Mouse (Mus musculus) liver, embryonic 11.5 days (tissue): ENCODE measurements around the gene Ddx17. TPM values are rescaled to one million over a fixed set of nuclear protein-coding genes. Genes with fewer than 3 reads are reported as not detected.

Source experiments
- ATAC-seq: fragments of 200-750 bp; cut with Nextera tagmentation; replicated peaks from 2 replicates; pipeline ENCODE4 v1.8.0; 2017; ENCODE audit warnings: moderate number of reproducible peaks, mild to moderate bottlenecking, moderate TSS enrichment, moderate library complexity; ENCODE audit not compliant: low FRiP score
- DNase-seq: peaks from one replicate; pipeline ENCODE4 v3.0.0-alpha.2; 2017; ENCODE audit warnings: low spot score
- H3K27ac ChIP-seq: fragments of 300-500 bp; sonication (generic); 2 replicates; pipeline ENCODE4 v1.5.1; 2014; ENCODE audit warnings: mild to moderate bottlenecking, low read depth, low read length, control low read depth
- H3K27me3 ChIP-seq: fragments of 300-500 bp; sonication (generic); replicated peaks from 2 replicates; pipeline ENCODE4 v1.6.1; 2014; ENCODE audit warnings: low read length, mixed read lengths; ENCODE audit not compliant: control insufficient read depth, insufficient read depth
- H3K36me3 ChIP-seq: fragments of 300-500 bp; sonication (generic); 2 replicates; pipeline ENCODE4 v1.6.1; 2014; ENCODE audit warnings: mild to moderate bottlenecking, low read length, moderate library complexity, mixed read lengths; ENCODE audit not compliant: control insufficient read depth, insufficient read depth
- H3K4me1 ChIP-seq: fragments of 300-500 bp; sonication (generic); replicated peaks from 2 replicates; pipeline ENCODE4 v1.6.1; 2014; ENCODE audit warnings: low read length, mixed read lengths; ENCODE audit not compliant: control insufficient read depth, insufficient read depth
- H3K4me2 ChIP-seq: fragments of 300-500 bp; sonication (generic); 2 replicates; pipeline ENCODE4 v1.6.1; 2014; ENCODE audit warnings: mild to moderate bottlenecking, control low read depth, moderate library complexity
- H3K4me3 ChIP-seq: fragments of 300-500 bp; sonication (generic); 2 replicates; pipeline ENCODE4 v1.5.1; 2014; ENCODE audit warnings: low read depth, low read length, control low read depth
- H3K9ac ChIP-seq: fragments of 300-500 bp; sonication (generic); 2 replicates; pipeline ENCODE4 v1.6.1; 2014; ENCODE audit warnings: low read depth, low read length, control low read depth
- H3K9me3 ChIP-seq: fragments of 300-500 bp; sonication (generic); 2 replicates; pipeline ENCODE4 v1.6.1; 2016; ENCODE audit warnings: low read length, inconsistent platforms, mixed read lengths; ENCODE audit not compliant: control insufficient read depth
- WGBS: fragments of 180-500 bp; shearing (Covaris S2); extraction: QIAGEN DNeasy Blood & Tissue Kit; methylation state at CpG from one replicate; pipeline ENCODE4 v1.1.7; 2014; 5-methylcytosine and 5-hydroxymethylcytosine counted together
- polyA plus RNA-seq: library from polyadenylated mRNA; unstranded; fragments of >200 nt; fragmentation: Nextera tagmentation; extraction: Ambion mirVana; gene quantifications from 2 replicates; pipeline ENCODE4 v1.2.1, GENCODE M21; 2014

Gene Ddx17
- polyA plus RNA-seq, 1 experiment from 2014 or later, result 54.2 TPM

DNA sequence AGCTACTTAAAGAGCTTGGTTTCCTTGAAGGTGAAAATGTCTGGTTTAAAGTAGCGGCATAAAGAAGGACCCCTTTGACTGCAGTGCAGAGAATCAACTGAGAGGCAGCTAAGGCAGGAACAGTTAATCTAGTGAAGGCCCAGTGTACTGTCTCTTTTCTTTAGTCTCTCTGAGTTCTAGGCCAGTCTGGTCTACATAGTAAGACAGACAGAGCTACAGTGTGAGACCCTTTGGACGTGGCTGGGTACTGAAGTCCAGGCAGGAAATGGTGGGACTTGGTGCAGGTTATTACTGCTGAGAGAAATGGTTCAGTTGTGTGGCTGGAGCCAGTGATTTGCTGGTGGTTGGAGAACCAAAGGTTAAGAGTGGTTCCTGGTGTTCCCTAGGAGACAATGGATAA lies 1.7 kb upstream of the Ddx17 start:
- DNase-seq (no peak), ATAC-seq (no peak)
- WGBS, result 91% methylated on average over 2 of the region's 2 CpGs
- H3K9me3 ChIP-seq, result no peaks in the 10 kb centered on the region
- peaks cover 8% of the 10 kb centered on the region; the same call in 1 of the 2 replicates for H3K27me3 ChIP-seq
- peaks cover 2% of the 10 kb centered on the region; the same call in 1 of the 2 replicates for H3K36me3 ChIP-seq
- H3K27ac ChIP-seq, result no peak overlapping the region
- no peak overlapping the region for H3K4me2 ChIP-seq
- no peak overlapping the region for H3K9ac ChIP-seq
- peaks cover 17% of the 10 kb centered on the region for H3K4me1 ChIP-seq
- no peak overlapping the region for H3K4me3 ChIP-seq

DNA sequence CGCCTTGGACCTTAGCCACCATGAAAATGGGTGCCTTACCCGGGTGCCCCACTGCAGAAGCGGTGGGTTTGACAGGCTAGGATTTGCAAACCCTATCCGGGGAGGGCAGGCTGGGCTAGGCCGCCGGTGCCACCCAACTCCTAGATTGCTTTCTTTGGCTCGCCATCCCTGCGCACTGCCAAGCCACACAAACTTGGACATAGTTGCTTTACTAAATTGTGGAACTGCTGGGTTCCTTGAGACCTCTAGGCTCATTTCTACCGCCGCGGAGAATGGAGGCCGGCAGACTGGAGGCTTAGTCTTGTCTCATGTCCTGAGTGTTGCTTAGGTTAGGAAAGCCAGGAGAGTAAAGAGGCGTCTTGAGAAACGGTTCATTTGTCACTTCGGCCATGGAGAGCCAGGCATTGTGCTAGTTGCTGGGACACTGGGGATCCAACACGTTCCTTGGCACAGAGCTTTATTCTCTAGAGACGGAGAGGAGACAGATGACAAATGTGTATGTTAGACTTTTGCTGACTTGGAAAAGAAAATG lies 814 bp upstream of the Ddx17 start:
- Histone ChIP-seq H3K4me2 (peak overlapping the region; percentile 94), H3K36me3 (peaks cover 10% of the 10 kb centered on the region), H3K4me3 (peak overlapping the region; percentile 93), H3K9ac (peak overlapping the region; percentile 99), H3K4me1 (peaks cover 17% of the 10 kb centered on the region), H3K27ac (peak overlapping the region; percentile 96), H3K27me3 (peaks cover 8% of the 10 kb centered on the region; the same call in 1 of the 2 replicates), H3K9me3 (no peaks in the 10 kb centered on the region)
- DNase-seq (no peak), ATAC-seq (0 out of 2 replicates have a peak, but pooled peaks have one; percentile 5)
- 80% methylated on average over 17 of the region's 17 CpGs for WGBS

DNA sequence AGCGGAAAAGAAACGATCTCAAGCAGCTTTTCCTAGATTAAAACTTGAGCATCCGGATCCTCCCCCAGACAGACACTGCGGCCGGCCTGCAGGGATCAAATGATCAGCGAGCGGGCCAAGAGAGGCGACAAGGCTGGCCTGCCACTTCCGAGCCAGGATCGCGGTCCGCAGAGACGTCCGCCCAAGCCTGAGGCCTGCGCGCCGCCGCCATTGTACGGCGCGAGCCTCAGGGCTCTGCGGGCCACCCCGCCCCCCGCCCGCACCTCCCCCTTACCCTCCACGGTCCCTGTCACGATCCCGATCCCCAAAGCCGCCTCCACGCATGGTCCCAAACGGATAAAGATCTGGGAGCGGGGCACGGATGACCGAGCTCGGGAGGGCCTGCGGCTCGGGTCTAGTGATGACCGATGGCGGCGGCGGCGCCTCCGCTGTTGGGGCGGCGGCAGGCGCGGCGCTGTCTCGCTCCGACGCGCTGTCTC lies 581 bp downstream of the Ddx17 start:
- ATAC-seq (peak; percentile 66), DNase-seq (no peak)

DNA sequence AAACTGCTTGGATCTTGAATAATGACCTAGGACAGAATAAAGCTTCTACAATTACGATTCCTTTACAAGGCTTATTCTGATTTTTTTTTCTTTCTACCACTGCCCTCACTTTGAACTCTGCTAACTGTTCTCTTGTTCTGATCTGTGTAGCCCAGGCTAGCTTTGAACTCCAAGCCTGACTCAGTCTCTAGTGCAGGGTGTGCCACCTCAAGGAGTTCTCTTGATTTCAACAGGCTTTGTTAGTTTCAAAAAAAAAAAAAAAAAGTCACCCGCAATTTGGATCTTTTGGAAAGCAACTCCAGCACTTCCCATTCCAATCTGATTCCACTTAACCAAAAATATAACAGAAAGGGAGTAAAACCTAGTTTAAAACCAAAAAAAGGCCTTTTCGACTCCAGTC lies 1.0 kb downstream of the Ddx17 start:
- H3K4me2 ChIP-seq, result peak overlapping the region; percentile 94
- no peak for DNase-seq
- peaks cover 23% of the 10 kb centered on the region for H3K36me3 ChIP-seq
- H3K4me1 ChIP-seq, result peaks cover 17% of the 10 kb centered on the region
- peak overlapping the region; percentile 93 for H3K4me3 ChIP-seq
- 5% methylated on average over 3 of the region's 3 CpGs for WGBS
- H3K9me3 ChIP-seq, result no peaks in the 10 kb centered on the region
- H3K27me3 ChIP-seq, result 0 out of 2 replicates have a peak, but pooled peaks cover 3% of the 10 kb centered on the region
- H3K9ac ChIP-seq, result peak overlapping the region; percentile 99
- H3K27ac ChIP-seq, result peak overlapping the region; percentile 96
- no peak for ATAC-seq

More for the DNA sequence above, 581 bp downstream of the Ddx17 start:
- no peaks in the 10 kb centered on the region for H3K9me3 ChIP-seq
- H3K27ac ChIP-seq, result peak overlapping the region; percentile 96
- under 1% methylated on average over 52 of the region's 52 CpGs for WGBS
- H3K4me3 ChIP-seq, result peak overlapping the region; percentile 93
- peaks cover 17% of the 10 kb centered on the region for H3K4me1 ChIP-seq
- peak overlapping the region; percentile 99 for H3K9ac ChIP-seq
- H3K36me3 ChIP-seq, result peaks cover 18% of the 10 kb centered on the region
- H3K27me3 ChIP-seq, result peaks cover 5% of the 10 kb centered on the region; the same call in 1 of the 2 replicates
- peak overlapping the region; percentile 94 for H3K4me2 ChIP-seq

DNA sequence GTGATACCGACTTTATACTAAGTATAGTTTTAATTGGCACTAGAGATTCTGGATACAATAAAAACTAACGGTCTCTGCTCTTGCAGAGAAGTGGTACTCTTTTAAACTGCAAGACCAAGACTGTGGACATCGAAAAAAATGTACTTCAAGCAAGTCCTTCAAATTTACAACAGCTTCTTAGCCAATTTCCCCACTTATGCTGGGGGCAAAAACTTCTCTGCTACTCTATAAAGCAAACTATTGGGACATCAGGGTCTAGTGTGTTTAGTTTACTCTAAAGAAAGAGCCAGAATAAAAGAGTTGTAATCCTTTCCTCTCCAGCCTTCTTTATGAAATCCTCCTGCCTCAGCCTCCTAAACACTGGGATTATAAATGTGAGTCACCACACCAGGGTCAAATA lies 2.6 kb downstream of the Ddx17 start:
- peak overlapping the region; percentile 93; the same call in 1 of the 2 replicates for H3K4me3 ChIP-seq
- H3K9ac ChIP-seq, result peak overlapping the region; percentile 39
- no peak for ATAC-seq
- no peak overlapping the region for H3K27ac ChIP-seq
- no peaks in the 10 kb centered on the region for H3K9me3 ChIP-seq
- no peaks in the 10 kb centered on the region for H3K27me3 ChIP-seq
- no peak for DNase-seq
- 93% methylated on average over 3 of the region's 3 CpGs for WGBS
- peaks cover 17% of the 10 kb centered on the region for H3K4me1 ChIP-seq
- peak overlapping the region; percentile 94 for H3K4me2 ChIP-seq
- H3K36me3 ChIP-seq, result peaks cover 35% of the 10 kb centered on the region

DNA sequence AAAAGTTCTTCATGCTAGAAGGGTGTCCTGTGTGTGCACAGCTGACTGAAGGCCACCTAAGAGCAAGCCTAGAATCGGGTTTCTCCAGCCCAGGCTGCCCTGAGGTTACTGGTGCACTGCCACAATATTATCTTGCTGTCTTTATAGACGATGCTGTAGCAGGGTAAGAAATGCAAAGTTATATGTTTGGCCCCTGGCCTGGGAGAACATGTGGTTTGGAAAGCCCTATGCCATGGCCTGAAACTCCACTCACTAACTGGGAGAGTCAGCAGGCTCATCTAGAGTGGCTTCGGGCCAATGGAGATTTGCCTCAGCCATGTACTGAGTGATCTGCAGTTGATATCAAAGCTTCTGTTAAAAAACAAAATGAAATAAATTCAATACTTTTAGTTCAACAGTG lies 12.7 kb downstream of the Ddx17 start:
- Histone ChIP-seq H3K27me3 (no peaks in the 10 kb centered on the region), H3K4me3 (no peak overlapping the region), H3K4me1 (no peaks in the 10 kb centered on the region), H3K27ac (no peak overlapping the region), H3K4me2 (no peak overlapping the region), H3K9ac (no peak overlapping the region), H3K36me3 (peaks cover 87% of the 10 kb centered on the region), H3K9me3 (no peaks in the 10 kb centered on the region)
- no peak for DNase-seq
- ATAC-seq, result no peak
- 90% methylated on average over 3 of the region's 3 CpGs for WGBS

DNA sequence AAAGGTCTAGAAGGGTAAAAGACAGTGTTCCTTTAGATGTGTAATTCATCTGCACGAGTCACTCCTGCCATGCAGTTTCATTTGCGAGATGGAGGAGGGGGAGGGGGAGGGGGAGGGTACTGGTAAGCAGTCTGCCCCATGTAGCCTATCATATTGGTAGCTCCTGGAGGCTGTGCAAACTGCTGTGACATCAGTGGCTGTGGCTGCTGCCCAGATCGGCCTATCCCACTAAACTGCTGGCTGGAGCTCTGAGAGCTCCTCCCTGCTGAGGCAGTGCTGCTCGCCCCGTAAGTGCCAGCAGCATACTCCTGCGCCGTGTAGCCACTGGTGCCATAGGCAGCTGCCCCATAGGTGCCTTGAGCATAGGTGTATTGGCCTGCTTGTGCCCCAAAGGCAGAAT lies 16.6 kb downstream of the Ddx17 start:
- Histone ChIP-seq H3K9me3 (no peaks in the 10 kb centered on the region), H3K4me2 (no peak overlapping the region), H3K27ac (no peak overlapping the region), H3K4me3 (no peak overlapping the region), H3K36me3 (peaks cover 63% of the 10 kb centered on the region), H3K9ac (no peak overlapping the region), H3K27me3 (no peaks in the 10 kb centered on the region), H3K4me1 (no peaks in the 10 kb centered on the region)
- WGBS, result 84% methylated on average over 7 of the region's 7 CpGs
- DNase-seq (no peak), ATAC-seq (no peak)

DNA sequence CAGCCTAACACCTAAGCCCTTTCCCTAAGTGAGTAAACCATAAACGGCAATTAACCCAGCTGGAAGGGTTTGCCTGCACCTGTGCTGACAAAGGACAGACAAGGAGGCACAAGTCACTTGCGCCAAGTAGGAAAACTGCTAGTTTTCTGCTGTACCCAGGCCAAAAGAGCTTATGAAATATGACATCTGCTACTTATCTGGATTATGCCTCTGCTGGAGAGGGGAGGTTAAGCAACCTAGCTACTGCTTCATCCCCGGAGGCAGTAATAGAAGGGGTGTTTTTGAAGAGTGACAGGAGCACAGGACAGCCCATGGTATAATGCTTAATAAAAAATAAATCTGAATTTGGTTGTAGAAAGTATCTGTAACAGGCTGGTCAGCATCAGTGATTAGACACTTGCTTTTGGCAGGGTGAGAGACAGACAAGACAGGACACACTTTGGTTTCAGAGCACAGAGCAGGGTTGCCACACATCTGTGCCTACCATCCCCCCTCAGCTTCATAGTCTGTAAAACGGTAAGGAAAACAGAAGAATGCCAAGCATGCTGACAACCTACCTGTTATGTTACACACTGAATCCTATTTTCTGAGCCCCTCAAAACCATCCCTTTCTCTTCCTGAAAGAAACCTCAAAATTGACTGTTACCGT lies 18.4 kb downstream of the Ddx17 start:
- H3K27ac ChIP-seq, result no peak overlapping the region
- no peak overlapping the region for H3K9ac ChIP-seq
- no peaks in the 10 kb centered on the region for H3K4me1 ChIP-seq
- 78% methylated on average over 5 of the region's 5 CpGs for WGBS
- no peaks in the 10 kb centered on the region for H3K27me3 ChIP-seq
- peaks cover 46% of the 10 kb centered on the region for H3K36me3 ChIP-seq
- DNase-seq (no peak), ATAC-seq (no peak)
- H3K9me3 ChIP-seq, result no peaks in the 10 kb centered on the region
- H3K4me2 ChIP-seq, result no peak overlapping the region
- H3K4me3 ChIP-seq, result no peak overlapping the region

DNA sequence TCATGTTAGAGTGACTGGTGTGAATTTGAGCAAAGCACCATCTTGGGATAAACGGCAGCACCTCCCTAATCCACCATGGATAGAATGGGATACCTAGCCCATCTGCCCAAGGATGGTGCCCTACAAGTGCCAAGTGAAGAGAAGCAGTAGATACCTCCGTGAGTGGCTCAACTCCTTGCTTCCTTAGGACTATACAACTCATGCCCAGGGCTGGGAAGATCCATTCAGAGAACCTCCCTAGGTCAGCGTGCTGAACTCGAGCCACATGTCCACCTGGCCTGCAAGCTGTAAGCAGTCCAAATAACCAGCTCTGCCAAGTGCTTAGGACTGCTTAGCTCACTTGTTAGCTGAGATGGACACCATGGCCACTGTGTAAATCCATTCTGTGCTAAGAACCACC lies 19.3 kb downstream of the Ddx17 start:
- no peaks in the 10 kb centered on the region for H3K9me3 ChIP-seq
- ATAC-seq (no peak), DNase-seq (no peak)
- peaks cover 39% of the 10 kb centered on the region for H3K36me3 ChIP-seq
- H3K4me3 ChIP-seq, result no peak overlapping the region
- no peaks in the 10 kb centered on the region for H3K4me1 ChIP-seq
- no peak overlapping the region for H3K4me2 ChIP-seq
- H3K9ac ChIP-seq, result no peak overlapping the region
- H3K27ac ChIP-seq, result no peak overlapping the region
- WGBS, result 82% methylated on average over 4 of the region's 4 CpGs
- no peaks in the 10 kb centered on the region for H3K27me3 ChIP-seq
